Mouse (Mus musculus): ENCODE measurements around the gene Zfp827.

DNA sequence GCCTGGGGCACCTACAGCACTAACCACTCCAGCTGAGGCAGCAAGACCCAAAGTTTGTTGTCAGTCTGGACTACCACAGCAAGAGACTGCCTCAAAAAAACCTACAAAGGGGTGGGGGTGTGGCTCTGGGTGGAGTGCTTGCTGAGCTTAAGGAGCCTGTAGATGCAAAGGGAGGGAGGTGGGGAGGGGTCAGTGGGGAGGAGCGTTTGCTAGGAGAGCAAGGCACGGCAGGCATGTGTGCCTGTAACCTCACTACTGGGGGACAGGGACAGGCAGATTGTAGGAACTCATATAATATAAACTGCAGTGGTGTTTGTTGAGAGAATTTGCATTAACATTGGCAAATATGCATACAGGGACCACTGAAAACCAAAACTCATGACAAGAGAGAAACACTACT is 130.1 kb downstream of the Zfp827 start:
- TF ChIP-seq POLR2A (IDR thresholded peaks at IDR 0.05; ENCODE audit: insufficient read depth, low read length) (no peak), EP300 (IDR thresholded peaks at IDR 0.05; ENCODE audit: insufficient read depth, low read depth, low read length) (no peak)
